Mouse (Mus musculus) heart, embryonic 15.5 days (tissue): ENCODE results near the gene Hsdl1. TPM values are rescaled to one million over a fixed set of nuclear protein-coding genes. Genes with fewer than 3 reads are reported as not detected.

ENCODE experiments used
- ATAC-seq: fragments of 200-750 bp; cut with Nextera tagmentation; replicated peaks from 2 replicates; pipeline ENCODE4 v1.8.0; 2017; ENCODE audit warnings: low read depth, moderate TSS enrichment; ENCODE audit not compliant: insufficient number of reproducible peaks, insufficient read depth, low FRiP score
- H3K27ac ChIP-seq: fragments of 300-500 bp; sonication (generic); 2 replicates; pipeline ENCODE4 v1.5.1; 2015; ENCODE audit warnings: mild to moderate bottlenecking, inconsistent platforms
- H3K27me3 ChIP-seq: fragments of 300-500 bp; sonication (generic); 2 replicates; pipeline ENCODE4 v1.6.1; 2015; ENCODE audit warnings: inconsistent platforms
- H3K36me3 ChIP-seq: fragments of 300-500 bp; sonication (generic); 2 replicates; pipeline ENCODE4 v1.6.1; 2015; ENCODE audit warnings: mild to moderate bottlenecking, inconsistent platforms
- H3K4me1 ChIP-seq: fragments of 300-500 bp; sonication (generic); replicated peaks from 2 replicates; pipeline ENCODE4 v1.6.1; 2015; ENCODE audit warnings: inconsistent platforms
- H3K4me2 ChIP-seq: fragments of 300-500 bp; sonication (generic); 2 replicates; pipeline ENCODE4 v1.6.1; 2015; ENCODE audit warnings: inconsistent platforms, mild to moderate bottlenecking, moderate library complexity
- H3K4me3 ChIP-seq: fragments of 300-500 bp; sonication (generic); 2 replicates; pipeline ENCODE4 v1.5.1; 2015; ENCODE audit warnings: mild to moderate bottlenecking, inconsistent platforms
- H3K9ac ChIP-seq: fragments of 300-500 bp; sonication (generic); 2 replicates; pipeline ENCODE4 v1.6.1; 2015; ENCODE audit warnings: mild to moderate bottlenecking, inconsistent platforms
- H3K9me3 ChIP-seq: fragments of 300-500 bp; sonication (generic); replicated peaks from 2 replicates; pipeline ENCODE4 v1.6.1; 2016; ENCODE audit warnings: inconsistent platforms
- WGBS: fragments of 180-500 bp; shearing (Covaris S2); methylation state at CpG from one replicate; pipeline ENCODE4 v1.1.7; 2015; ENCODE audit warnings: mixed read lengths; 5-methylcytosine and 5-hydroxymethylcytosine counted together
- polyA plus RNA-seq: library from polyadenylated mRNA; unstranded; fragments of >200 nt; fragmentation: Nextera tagmentation; extraction: Ambion mirVana; gene quantifications from 2 replicates; pipeline ENCODE4 v1.2.1, GENCODE M21; 2015

Hsdl1 gene
- polyA plus RNA-seq, 1 experiment from 2014 or later: 25.4 TPM

DNA sequence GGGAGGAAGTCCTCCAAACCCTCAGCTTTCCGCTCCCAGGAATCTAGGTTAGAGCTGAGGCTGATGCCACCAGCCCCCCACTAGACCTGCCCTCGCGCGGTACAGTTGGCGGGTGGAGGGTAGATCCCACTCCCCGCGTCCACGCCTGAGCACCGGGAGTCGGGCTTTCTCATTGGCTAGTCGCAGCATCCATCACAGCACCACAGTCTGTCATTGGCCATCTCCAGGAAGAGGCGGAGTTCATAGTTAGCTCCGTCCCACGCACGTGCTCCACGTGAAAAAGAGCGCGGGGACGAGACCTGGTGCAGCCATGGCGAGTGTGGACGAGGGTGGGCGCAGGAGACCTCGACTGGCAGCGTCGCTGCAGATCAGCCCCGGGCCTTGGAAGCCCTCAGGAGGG, 37.5 kb upstream of the Hsdl1 start, which contains the start of gene Adad2:
Adad2 (plus strand) TSS at position 277 of the 400 bp plus-strand sequence.
- Histone ChIP-seq H3K36me3 (no peaks in the 10 kb centered on the region), H3K9me3 (peaks cover 5% of the 10 kb centered on the region; the same call in 1 of the 2 replicates), H3K9ac (no peak within 1 kb of the TSS), H3K27ac (no peak within 1 kb of the TSS), H3K4me2 (no peak within 1 kb of the TSS), H3K27me3 (peaks cover 13% of the 10 kb centered on the region), H3K4me1 (no peaks in the 10 kb centered on the region), H3K4me3 (no peak within 1 kb of the TSS)
- 65% methylated on average over 26 of the region's 26 CpGs for WGBS
- no peak for ATAC-seq

DNA sequence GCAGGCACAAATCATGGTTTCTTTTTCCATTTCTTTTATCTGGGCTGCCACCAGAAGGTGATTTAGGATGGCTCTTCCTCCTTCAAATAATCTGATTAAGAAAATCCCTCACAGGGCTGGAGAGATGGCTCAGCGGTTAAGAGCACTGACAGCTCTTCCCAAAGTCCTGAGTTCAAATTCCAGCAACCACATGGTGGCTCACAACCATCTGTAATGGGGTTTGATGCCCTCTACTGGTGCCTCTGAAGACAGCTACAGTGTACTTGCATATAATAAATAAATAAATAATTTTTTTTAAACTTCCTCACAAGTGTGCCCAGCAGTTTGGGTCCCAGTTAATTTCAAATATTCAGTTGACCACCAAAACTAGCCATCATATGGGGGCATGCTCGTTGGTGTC, 31.2 kb upstream of the Hsdl1 start:
- Histone ChIP-seq H3K9me3 (peaks cover 5% of the 10 kb centered on the region; the same call in 1 of the 2 replicates), H3K9ac (no peak overlapping the region), H3K4me3 (no peak overlapping the region), H3K4me1 (peaks cover 15% of the 10 kb centered on the region), H3K27ac (no peak overlapping the region), H3K4me2 (no peak overlapping the region), H3K27me3 (no peaks in the 10 kb centered on the region), H3K36me3 (peaks cover 12% of the 10 kb centered on the region)
- no peak for ATAC-seq
- 76% methylated on average over 2 of the region's 2 CpGs for WGBS

GRCm38 (mm10) chr8:119604996-119605395, 30.0 kb upstream of the Hsdl1 start, which contains the start of gene Taf1c:
Taf1c (minus strand) TSS chr8:119605222.
- peak within 1 kb of the TSS; percentile 86 for H3K4me3 ChIP-seq
- WGBS: under 1% methylated on average over 23 of the region's 23 CpGs
- ATAC-seq: peak; percentile 68
- peaks cover 5% of the 10 kb centered on the region; the same call in 1 of the 2 replicates for H3K9me3 ChIP-seq
- peak within 1 kb of the TSS; percentile 58 for H3K27ac ChIP-seq
- H3K9ac ChIP-seq: peak within 1 kb of the TSS; percentile 78
- H3K4me2 ChIP-seq: peak within 1 kb of the TSS; percentile 83
- no peaks in the 10 kb centered on the region for H3K27me3 ChIP-seq
- peaks cover 15% of the 10 kb centered on the region for H3K4me1 ChIP-seq
- peaks cover 22% of the 10 kb centered on the region for H3K36me3 ChIP-seq

GRCm38 (mm10) chr8:119604398-119604803, 29.4 kb upstream of the Hsdl1 start:
- H3K27ac ChIP-seq: peak overlapping the region; percentile 58
- peak overlapping the region; percentile 86 for H3K4me3 ChIP-seq
- 14% methylated on average over 12 of the region's 12 CpGs for WGBS
- peaks cover 28% of the 10 kb centered on the region for H3K36me3 ChIP-seq
- peaks cover 15% of the 10 kb centered on the region for H3K4me1 ChIP-seq
- no peaks in the 10 kb centered on the region for H3K27me3 ChIP-seq
- H3K9me3 ChIP-seq: peaks cover 5% of the 10 kb centered on the region; the same call in 1 of the 2 replicates
- ATAC-seq: no peak
- peak overlapping the region; percentile 78 for H3K9ac ChIP-seq
- H3K4me2 ChIP-seq: peak overlapping the region; percentile 83

- H3K4me3 ChIP-seq: peak overlapping the region; percentile 86; the same call in 1 of the 2 replicates
- H3K9ac ChIP-seq: no peak overlapping the region
- WGBS: 91% methylated on average over 4 of the region's 4 CpGs
Measured at GRCm38 (mm10) chr8:119603771-119604170, 28.8 kb upstream of the Hsdl1 start.

GRCm38 (mm10) chr8:119591456-119591855, 16.5 kb upstream of the Hsdl1 start:
- no peak for ATAC-seq
- WGBS: 82% methylated on average over 7 of the region's 7 CpGs
- no peaks in the 10 kb centered on the region; the same call in 1 of the 2 replicates for H3K27me3 ChIP-seq
- peaks cover 29% of the 10 kb centered on the region for H3K4me1 ChIP-seq
- no peak overlapping the region for H3K27ac ChIP-seq
- H3K36me3 ChIP-seq: no peaks in the 10 kb centered on the region
- no peak overlapping the region for H3K4me3 ChIP-seq
- no peak overlapping the region for H3K4me2 ChIP-seq
- no peaks in the 10 kb centered on the region for H3K9me3 ChIP-seq
- no peak overlapping the region for H3K9ac ChIP-seq

More at GRCm38 (mm10) chr8:119603771-119604170, 28.8 kb upstream of the Hsdl1 start:
- Histone ChIP-seq H3K36me3 (peaks cover 35% of the 10 kb centered on the region), H3K27ac (no peak overlapping the region), H3K27me3 (no peaks in the 10 kb centered on the region), H3K4me2 (peak overlapping the region; percentile 83), H3K4me1 (peaks cover 15% of the 10 kb centered on the region), H3K9me3 (no peaks in the 10 kb centered on the region)
- ATAC-seq: no peak

- H3K9ac ChIP-seq: no peak overlapping the region
- 60% methylated on average over 14 of the region's 14 CpGs for WGBS
- no peaks in the 10 kb centered on the region for H3K36me3 ChIP-seq
- ATAC-seq: no peak
- no peak overlapping the region for H3K27ac ChIP-seq
- H3K4me2 ChIP-seq: no peak overlapping the region
- H3K27me3 ChIP-seq: no peaks in the 10 kb centered on the region; the same call in 1 of the 2 replicates
- H3K9me3 ChIP-seq: no peaks in the 10 kb centered on the region
- H3K4me1 ChIP-seq: peaks cover 28% of the 10 kb centered on the region
- no peak overlapping the region for H3K4me3 ChIP-seq
Measured at GRCm38 (mm10) chr8:119590348-119590747, 15.4 kb upstream of the Hsdl1 start.

- peaks cover 20% of the 10 kb centered on the region for H3K4me1 ChIP-seq
- no peaks in the 10 kb centered on the region; the same call in 1 of the 2 replicates for H3K27me3 ChIP-seq
- no peak overlapping the region for H3K9ac ChIP-seq
- H3K36me3 ChIP-seq: no peaks in the 10 kb centered on the region
- no peak overlapping the region for H3K4me3 ChIP-seq
- WGBS: 14% methylated on average over 10 of the region's 10 CpGs
- H3K27ac ChIP-seq: peak overlapping the region; percentile 58
- ATAC-seq: peak; percentile 38; the same call in 1 of the 2 replicates
- H3K4me2 ChIP-seq: peak overlapping the region; percentile 14
- no peaks in the 10 kb centered on the region for H3K9me3 ChIP-seq
Measured at GRCm38 (mm10) chr8:119588844-119589243, 13.9 kb upstream of the Hsdl1 start.

- WGBS: 53% methylated on average over 4 of the region's 4 CpGs
- no peaks in the 10 kb centered on the region for H3K36me3 ChIP-seq
- H3K9me3 ChIP-seq: no peaks in the 10 kb centered on the region
- H3K4me1 ChIP-seq: peaks cover 20% of the 10 kb centered on the region
- H3K27ac ChIP-seq: peak overlapping the region; percentile 58
- H3K9ac ChIP-seq: no peak overlapping the region
- peak overlapping the region; percentile 14 for H3K4me2 ChIP-seq
- ATAC-seq: no peak
- no peak overlapping the region for H3K4me3 ChIP-seq
- H3K27me3 ChIP-seq: no peaks in the 10 kb centered on the region; the same call in 1 of the 2 replicates
Measured at GRCm38 (mm10) chr8:119588321-119588720, 13.3 kb upstream of the Hsdl1 start.

GRCm38 (mm10) chr8:119585901-119586300, 10.9 kb upstream of the Hsdl1 start:
- 11% methylated on average over 24 of the region's 24 CpGs for WGBS
- Histone ChIP-seq H3K9ac (peak overlapping the region; percentile 15; the same call in 1 of the 2 replicates), H3K4me1 (peaks cover 20% of the 10 kb centered on the region), H3K9me3 (no peaks in the 10 kb centered on the region), H3K36me3 (no peaks in the 10 kb centered on the region), H3K4me3 (peak overlapping the region; percentile 40), H3K27me3 (no peaks in the 10 kb centered on the region), H3K4me2 (peak overlapping the region; percentile 64), H3K27ac (no peak overlapping the region)
- ATAC-seq: peak; percentile 53; the same call in 1 of the 2 replicates

DNA sequence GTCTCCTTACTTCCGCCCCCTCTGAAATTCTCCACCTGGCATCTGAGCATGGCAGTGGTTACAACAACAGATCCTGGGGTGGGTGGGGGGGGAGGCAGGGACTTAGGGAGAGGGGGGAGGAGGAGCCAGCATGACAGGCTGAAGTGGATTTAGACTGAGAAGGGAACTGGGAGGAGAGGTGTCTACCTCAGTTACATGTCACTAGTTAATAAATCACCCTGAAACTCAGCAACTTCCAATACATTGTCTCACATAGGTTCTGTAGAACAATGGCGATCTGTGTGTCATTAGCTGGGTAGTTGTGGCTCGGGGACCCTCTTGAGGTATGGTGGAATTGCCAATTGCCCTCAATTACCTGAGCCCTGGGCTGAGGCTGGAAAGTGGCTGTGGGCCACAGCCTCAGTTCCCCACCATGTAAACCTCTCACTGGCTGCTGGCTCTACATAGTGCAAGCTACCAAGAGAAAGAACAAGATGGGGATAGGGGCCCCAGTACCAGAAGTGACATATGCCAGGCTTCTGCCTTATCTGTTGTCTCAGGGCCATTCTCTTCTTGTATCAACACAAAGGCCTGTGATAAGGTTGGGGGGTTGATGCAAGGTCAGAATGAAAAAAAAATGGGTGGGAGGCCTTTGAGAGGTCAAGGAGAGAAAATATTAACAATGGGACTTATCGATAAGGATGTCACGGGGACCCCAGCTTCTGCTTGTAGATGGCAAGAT, 5.6 kb upstream of the Hsdl1 start:
- ATAC-seq: peak; percentile 70; the same call in 1 of the 2 replicates
- no peaks in the 10 kb centered on the region for H3K36me3 ChIP-seq
- no peaks in the 10 kb centered on the region for H3K9me3 ChIP-seq
- no peak overlapping the region for H3K9ac ChIP-seq
- WGBS: 54% methylated on average over 5 of the region's 5 CpGs
- H3K27me3 ChIP-seq: peaks cover 22% of the 10 kb centered on the region
- no peak overlapping the region for H3K27ac ChIP-seq
- H3K4me1 ChIP-seq: peaks cover 6% of the 10 kb centered on the region; the same call in 1 of the 2 replicates
- no peak overlapping the region for H3K4me2 ChIP-seq
- H3K4me3 ChIP-seq: no peak overlapping the region
